Mouse (Mus musculus): ENCODE measurements at regions not wholly inside any gene's neighbourhood (a gene's known extent, or its start where the extent isn't known, plus 50 kb on each side); places are given as distances from the start of the nearest gene placed in this dataset.

- TF ChIP-seq CTCF (IDR thresholded peaks at IDR 0.05) (no peak), EP300 (IDR thresholded peaks at IDR 0.05) (no peak)
These were observed 439.7 kb upstream of the Pom121l12 start for GRCm38 (mm10) chr11:14159366-14159765.

Data from lung, postnatal 0 days (tissue).